Mouse (Mus musculus): ENCODE measurements around the gene Rora.

GRCm38 (mm10) chr9:69292776-69293687 is 639.4 kb downstream of the Rora start:
- TF ChIP-seq POLR2A (IDR thresholded peaks at IDR 0.05; ENCODE audit: borderline replicate concordance, control insufficient read depth, low read depth, low read length) (no peak), CTCF (IDR thresholded peaks at IDR 0.05; ENCODE audit: control insufficient read depth, insufficient read depth, low read length) (no peak)
